Mouse (Mus musculus): ENCODE measurements at regions not wholly inside any gene's neighbourhood (a gene's known extent, or its start where the extent isn't known, plus 50 kb on each side); places are given as distances from the start of the nearest gene placed in this dataset.
"Not testable (repeated sequence)": the region's sequence is repeated elsewhere in the genome, so short reads cannot be mapped to it uniquely, and the experiment has no call there.

GRCm38 (mm10) chr11:41261254-41261653 lies 506.1 kb upstream of the Ccng1 start:
- Histone ChIP-seq H3K4me1 (ENCODE audit: control insufficient read depth, insufficient read depth, low read length) (no peaks in the 10 kb centered on the region), H3K27ac (ENCODE audit: low read depth, low read length) (no peak overlapping the region), H3K36me3 (ENCODE audit: control insufficient read depth, insufficient read depth, low read length) (no peaks in the 10 kb centered on the region), H3K4me2 (replicated peaks; ENCODE audit: low read depth, low read length) (no peak overlapping the region), H3K4me3 (ENCODE audit: low read length) (no peak overlapping the region), H3K27me3 (ENCODE audit: control insufficient read depth, insufficient read depth, low read length) (no peaks in the 10 kb centered on the region), H3K9me3 (ENCODE audit: control insufficient read depth, low read length) (no peaks in the 10 kb centered on the region), H3K9ac (ENCODE audit: low read depth, low read length) (no peak overlapping the region)
- ATAC-seq (ENCODE audit: low FRiP score, low TSS enrichment): no peak
- WGBS: 80% methylated on average over 4 of the region's 4 CpGs

- H3K27me3 ChIP-seq (ENCODE audit: control insufficient read depth, insufficient read depth, low read length): no peaks in the 10 kb centered on the region
- no peaks in the 10 kb centered on the region for H3K4me1 ChIP-seq (ENCODE audit: control insufficient read depth, insufficient read depth, low read length)
- H3K9me3 ChIP-seq (ENCODE audit: control insufficient read depth, low read length): no peaks in the 10 kb centered on the region
- no peaks in the 10 kb centered on the region for H3K36me3 ChIP-seq (ENCODE audit: control insufficient read depth, insufficient read depth, low read length)
- no peak overlapping the region for H3K9ac ChIP-seq (ENCODE audit: low read depth, low read length)
- 49% methylated on average over 18 of the region's 18 CpGs for WGBS
- ATAC-seq (ENCODE audit: low FRiP score, low TSS enrichment): no peak; the same call in 1 of the 2 replicates
- no peak overlapping the region for H3K4me3 ChIP-seq (ENCODE audit: low read length)
- no peak overlapping the region for H3K27ac ChIP-seq (ENCODE audit: low read depth, low read length)
- no peak overlapping the region for H3K4me2 ChIP-seq (replicated peaks; ENCODE audit: low read depth, low read length)
These were observed 505.0 kb upstream of the Ccng1 start for GRCm38 (mm10) chr11:41259915-41260619.

- not testable (repeated sequence) for H3K27ac ChIP-seq (ENCODE audit: low read depth, low read length); ATAC-seq (ENCODE audit: low FRiP score, low TSS enrichment); H3K36me3 ChIP-seq (ENCODE audit: control insufficient read depth, insufficient read depth, low read length); H3K4me3 ChIP-seq (ENCODE audit: low read length); H3K9ac ChIP-seq (ENCODE audit: low read depth, low read length); H3K4me1 ChIP-seq (ENCODE audit: control insufficient read depth, insufficient read depth, low read length); H3K4me2 ChIP-seq (replicated peaks; ENCODE audit: low read depth, low read length); H3K27me3 ChIP-seq (ENCODE audit: control insufficient read depth, insufficient read depth, low read length); H3K9me3 ChIP-seq (ENCODE audit: control insufficient read depth, low read length)
- 47% methylated on average over 3 of the region's 3 CpGs for WGBS
These were observed 459.4 kb upstream of the Ccng1 start for GRCm38 (mm10) chr11:41214501-41214900.

- Histone ChIP-seq H3K9me3 (ENCODE audit: control insufficient read depth, low read length) (no peaks in the 10 kb centered on the region), H3K4me1 (ENCODE audit: control insufficient read depth, insufficient read depth, low read length) (no peaks in the 10 kb centered on the region), H3K4me3 (ENCODE audit: low read length) (no peak overlapping the region), H3K27me3 (ENCODE audit: control insufficient read depth, insufficient read depth, low read length) (no peaks in the 10 kb centered on the region), H3K4me2 (replicated peaks; ENCODE audit: low read depth, low read length) (no peak overlapping the region), H3K36me3 (ENCODE audit: control insufficient read depth, insufficient read depth, low read length) (no peaks in the 10 kb centered on the region), H3K9ac (ENCODE audit: low read depth, low read length) (no peak overlapping the region), H3K27ac (ENCODE audit: low read depth, low read length) (no peak overlapping the region)
- ATAC-seq (ENCODE audit: low FRiP score, low TSS enrichment): peak; percentile 55; the same call in 1 of the 2 replicates
- 94% methylated on average over 1 of the region's 1 CpGs for WGBS
These were observed 447.1 kb upstream of the Ccng1 start for GRCm38 (mm10) chr11:41202228-41202627.

- Histone ChIP-seq H3K4me1 (ENCODE audit: control insufficient read depth, insufficient read depth, low read length) (no peaks in the 10 kb centered on the region), H3K9ac (ENCODE audit: low read depth, low read length) (no peak overlapping the region), H3K36me3 (ENCODE audit: control insufficient read depth, insufficient read depth, low read length) (no peaks in the 10 kb centered on the region), H3K4me3 (ENCODE audit: low read length) (no peak overlapping the region), H3K27ac (ENCODE audit: low read depth, low read length) (no peak overlapping the region), H3K9me3 (ENCODE audit: control insufficient read depth, low read length) (no peaks in the 10 kb centered on the region), H3K4me2 (replicated peaks; ENCODE audit: low read depth, low read length) (no peak overlapping the region), H3K27me3 (ENCODE audit: control insufficient read depth, insufficient read depth, low read length) (no peaks in the 10 kb centered on the region)
- 81% methylated on average over 3 of the region's 3 CpGs for WGBS
- ATAC-seq (ENCODE audit: low FRiP score, low TSS enrichment): no peak
These were observed 438.9 kb upstream of the Ccng1 start for GRCm38 (mm10) chr11:41193981-41194380.

- ATAC-seq (ENCODE audit: low FRiP score, low TSS enrichment): no peak
- 53% methylated on average over 2 of the region's 2 CpGs for WGBS
These were observed 405.5 kb upstream of the Ccng1 start for GRCm38 (mm10) chr11:41160492-41161175.

GRCm38 (mm10) chr11:41159927-41160326 lies 404.8 kb upstream of the Ccng1 start:
- no peak overlapping the region for H3K4me2 ChIP-seq (replicated peaks; ENCODE audit: low read depth, low read length)
- no peak overlapping the region for H3K27ac ChIP-seq (ENCODE audit: low read depth, low read length)
- no peak overlapping the region for H3K4me3 ChIP-seq (ENCODE audit: low read length)
- H3K4me1 ChIP-seq (ENCODE audit: control insufficient read depth, insufficient read depth, low read length): no peaks in the 10 kb centered on the region
- H3K27me3 ChIP-seq (ENCODE audit: control insufficient read depth, insufficient read depth, low read length): no peaks in the 10 kb centered on the region
- H3K9me3 ChIP-seq (ENCODE audit: control insufficient read depth, low read length): no peaks in the 10 kb centered on the region
- H3K9ac ChIP-seq (ENCODE audit: low read depth, low read length): no peak overlapping the region
- no peak for ATAC-seq (ENCODE audit: low FRiP score, low TSS enrichment)
- WGBS: 95% methylated on average over 1 of the region's 1 CpGs
- no peaks in the 10 kb centered on the region for H3K36me3 ChIP-seq (ENCODE audit: control insufficient read depth, insufficient read depth, low read length)

More at GRCm38 (mm10) chr11:41160492-41161175, 405.5 kb upstream of the Ccng1 start:
- Histone ChIP-seq H3K9ac (ENCODE audit: low read depth, low read length) (no peak overlapping the region), H3K36me3 (ENCODE audit: control insufficient read depth, insufficient read depth, low read length) (no peaks in the 10 kb centered on the region), H3K4me3 (ENCODE audit: low read length) (no peak overlapping the region), H3K4me2 (replicated peaks; ENCODE audit: low read depth, low read length) (no peak overlapping the region), H3K27ac (ENCODE audit: low read depth, low read length) (no peak overlapping the region), H3K4me1 (ENCODE audit: control insufficient read depth, insufficient read depth, low read length) (no peaks in the 10 kb centered on the region), H3K27me3 (ENCODE audit: control insufficient read depth, insufficient read depth, low read length) (no peaks in the 10 kb centered on the region), H3K9me3 (ENCODE audit: control insufficient read depth, low read length) (no peaks in the 10 kb centered on the region)

GRCm38 (mm10) chr11:41158761-41159596 lies 403.9 kb upstream of the Ccng1 start:
- Histone ChIP-seq H3K36me3 (ENCODE audit: control insufficient read depth, insufficient read depth, low read length) (no peaks in the 10 kb centered on the region), H3K9me3 (ENCODE audit: control insufficient read depth, low read length) (no peaks in the 10 kb centered on the region), H3K27ac (ENCODE audit: low read depth, low read length) (no peak overlapping the region), H3K4me3 (ENCODE audit: low read length) (no peak overlapping the region), H3K9ac (ENCODE audit: low read depth, low read length) (no peak overlapping the region), H3K27me3 (ENCODE audit: control insufficient read depth, insufficient read depth, low read length) (no peaks in the 10 kb centered on the region), H3K4me2 (replicated peaks; ENCODE audit: low read depth, low read length) (no peak overlapping the region), H3K4me1 (ENCODE audit: control insufficient read depth, insufficient read depth, low read length) (no peaks in the 10 kb centered on the region)
- ATAC-seq (ENCODE audit: low FRiP score, low TSS enrichment): no peak
- WGBS: 80% methylated on average over 4 of the region's 4 CpGs

- Histone ChIP-seq H3K27me3 (ENCODE audit: control insufficient read depth, insufficient read depth, low read length) (no peaks in the 10 kb centered on the region), H3K4me2 (replicated peaks; ENCODE audit: low read depth, low read length) (no peak overlapping the region), H3K4me1 (ENCODE audit: control insufficient read depth, insufficient read depth, low read length) (no peaks in the 10 kb centered on the region), H3K9ac (ENCODE audit: low read depth, low read length) (no peak overlapping the region), H3K9me3 (ENCODE audit: control insufficient read depth, low read length) (no peaks in the 10 kb centered on the region), H3K36me3 (ENCODE audit: control insufficient read depth, insufficient read depth, low read length) (no peaks in the 10 kb centered on the region), H3K4me3 (ENCODE audit: low read length) (no peak overlapping the region), H3K27ac (ENCODE audit: low read depth, low read length) (no peak overlapping the region)
- WGBS: 95% methylated on average over 11 of the region's 11 CpGs
- no peak for ATAC-seq (ENCODE audit: low FRiP score, low TSS enrichment)
These were observed 402.2 kb upstream of the Ccng1 start for GRCm38 (mm10) chr11:41157321-41157720.
